Mouse (Mus musculus): ENCODE results near the gene Mylk. TPM values are rescaled to one million over a fixed set of nuclear protein-coding genes. Genes with fewer than 3 reads are reported as not detected.

Mylk gene
- polyA plus RNA-seq, 1 experiment from 2014 or later, result 309 TPM

DNA sequence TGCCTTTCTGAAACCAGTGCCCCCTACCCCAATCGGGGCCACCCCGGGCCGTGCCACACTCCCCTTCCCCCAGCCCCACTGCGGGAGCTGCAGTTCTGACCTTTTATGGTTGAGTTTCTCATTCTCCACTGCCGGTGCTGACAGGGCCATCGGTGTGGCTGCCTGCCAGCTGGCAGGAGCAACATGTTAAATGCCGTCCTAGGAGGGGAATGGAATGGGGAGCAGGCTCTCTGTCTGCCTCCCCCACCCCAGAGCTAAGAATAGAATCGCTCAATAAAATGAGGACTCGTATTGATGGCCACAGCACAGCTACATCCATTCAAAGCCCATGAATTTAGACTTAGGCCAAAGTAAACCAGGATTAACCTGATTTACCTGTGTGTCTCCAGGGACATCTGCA lies 213.7 kb downstream of the Mylk start:
- WGBS, result 16% methylated on average over 9 of the region's 9 CpGs
- Histone ChIP-seq H3K27me3 (replicated peaks) (no peaks in the 10 kb centered on the region), H3K36me3 (no peaks in the 10 kb centered on the region), H3K4me2 (no peak overlapping the region), H3K9ac (no peak overlapping the region), H3K27ac (peak overlapping the region; percentile 84), H3K9me3 (no peaks in the 10 kb centered on the region), H3K4me1 (peaks cover 44% of the 10 kb centered on the region), H3K4me3 (replicated peaks) (no peak overlapping the region)
- ATAC-seq (ENCODE audit: insufficient read depth, low FRiP score, low read depth), result peak; percentile 78

DNA sequence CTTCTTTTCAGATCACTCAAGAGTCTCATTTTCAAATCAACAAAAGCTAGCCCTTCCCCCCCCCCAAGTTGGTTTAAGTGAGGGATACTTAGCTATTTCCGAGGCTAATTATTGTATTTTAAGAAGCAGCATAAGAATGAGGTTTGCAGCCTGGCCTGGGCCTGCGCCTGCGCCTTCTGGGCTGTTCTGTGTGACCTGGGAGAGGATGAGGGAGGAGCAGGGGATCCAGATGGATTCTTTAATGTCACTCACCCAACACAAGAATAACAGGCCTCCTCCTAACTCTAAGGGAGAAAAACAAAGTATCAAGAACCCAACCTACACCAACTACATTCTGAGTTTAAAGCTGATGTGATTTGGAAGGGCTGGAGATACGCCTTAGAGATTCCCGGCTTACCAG lies 214.3 kb downstream of the Mylk start:
- Histone ChIP-seq H3K36me3 (no peaks in the 10 kb centered on the region), H3K27ac (peak overlapping the region; percentile 84), H3K4me2 (no peak overlapping the region), H3K4me1 (peaks cover 44% of the 10 kb centered on the region), H3K4me3 (replicated peaks) (no peak overlapping the region), H3K9me3 (no peaks in the 10 kb centered on the region), H3K9ac (no peak overlapping the region), H3K27me3 (replicated peaks) (no peaks in the 10 kb centered on the region)
- WGBS, result 78% methylated on average over 5 of the region's 5 CpGs
- ATAC-seq (ENCODE audit: insufficient read depth, low FRiP score, low read depth), result no peak

DNA sequence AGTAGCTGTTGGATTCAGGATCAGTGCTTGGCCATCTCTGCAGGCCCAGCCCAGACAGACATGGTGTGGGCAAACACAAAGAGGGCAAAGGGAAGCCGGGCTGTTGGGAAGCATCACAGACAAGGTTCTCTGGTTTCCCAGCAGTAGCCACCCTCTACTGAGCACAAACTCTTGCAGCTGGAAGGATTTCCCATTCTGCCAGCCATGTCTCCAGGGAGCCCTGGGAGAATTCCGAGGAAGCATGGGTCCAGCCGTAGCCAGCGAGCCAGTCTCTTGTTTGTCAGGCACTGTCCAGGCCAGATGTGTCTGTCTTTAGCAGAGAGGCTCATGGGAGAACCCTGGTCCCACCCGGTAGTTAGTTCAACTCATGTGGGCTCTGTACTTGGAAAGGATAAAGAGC lies 215.2 kb downstream of the Mylk start:
- Histone ChIP-seq H3K27ac (peak overlapping the region; percentile 84), H3K9me3 (no peaks in the 10 kb centered on the region), H3K27me3 (replicated peaks) (no peaks in the 10 kb centered on the region), H3K4me2 (no peak overlapping the region), H3K9ac (no peak overlapping the region), H3K36me3 (no peaks in the 10 kb centered on the region), H3K4me3 (replicated peaks) (no peak overlapping the region), H3K4me1 (peaks cover 44% of the 10 kb centered on the region)
- 77% methylated on average over 5 of the region's 5 CpGs for WGBS
- ATAC-seq (ENCODE audit: insufficient read depth, low FRiP score, low read depth), result no peak

DNA sequence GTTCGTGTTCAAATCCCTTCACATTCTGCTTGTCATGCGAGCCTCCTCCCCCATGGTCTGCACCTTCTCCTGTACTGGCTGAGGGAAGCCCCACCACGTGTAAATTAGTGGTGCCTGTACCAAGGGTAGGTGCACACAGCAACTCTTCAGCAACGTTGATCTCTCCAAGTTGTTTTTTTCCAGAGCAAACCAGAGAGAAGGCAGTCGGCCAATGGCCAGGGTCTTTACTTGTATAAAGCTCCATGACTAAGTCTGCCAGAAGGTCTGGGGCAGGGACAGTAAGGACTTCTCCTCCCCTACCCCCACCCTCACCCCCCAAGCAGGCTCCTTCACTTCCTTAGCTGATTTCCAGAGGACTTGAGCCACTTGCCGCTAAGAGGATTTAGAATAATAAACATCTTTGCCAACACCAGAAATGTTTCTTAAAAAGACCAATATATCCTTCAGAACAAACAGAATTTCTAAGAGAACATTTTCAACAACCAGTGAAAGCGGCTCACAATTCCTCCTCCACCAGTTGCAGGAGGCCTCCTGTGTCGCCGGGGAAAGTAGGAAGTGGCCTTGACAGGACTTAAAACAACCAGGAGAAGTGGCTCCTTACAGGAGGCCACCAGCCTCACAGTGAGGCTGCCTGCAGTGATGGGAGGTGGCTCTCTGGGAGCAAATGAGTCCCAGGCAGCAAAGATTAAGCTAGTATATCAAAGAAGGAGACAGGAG lies 216.0 kb downstream of the Mylk start:
- H3K9ac ChIP-seq, result no peak overlapping the region
- no peak overlapping the region for H3K4me3 ChIP-seq (replicated peaks)
- peak overlapping the region; percentile 84 for H3K27ac ChIP-seq
- no peaks in the 10 kb centered on the region for H3K9me3 ChIP-seq
- H3K36me3 ChIP-seq, result no peaks in the 10 kb centered on the region
- WGBS, result 30% methylated on average over 9 of the region's 9 CpGs
- ATAC-seq (ENCODE audit: insufficient read depth, low FRiP score, low read depth), result no peak
- H3K27me3 ChIP-seq (replicated peaks), result no peaks in the 10 kb centered on the region
- no peak overlapping the region for H3K4me2 ChIP-seq
- H3K4me1 ChIP-seq, result peaks cover 45% of the 10 kb centered on the region

DNA sequence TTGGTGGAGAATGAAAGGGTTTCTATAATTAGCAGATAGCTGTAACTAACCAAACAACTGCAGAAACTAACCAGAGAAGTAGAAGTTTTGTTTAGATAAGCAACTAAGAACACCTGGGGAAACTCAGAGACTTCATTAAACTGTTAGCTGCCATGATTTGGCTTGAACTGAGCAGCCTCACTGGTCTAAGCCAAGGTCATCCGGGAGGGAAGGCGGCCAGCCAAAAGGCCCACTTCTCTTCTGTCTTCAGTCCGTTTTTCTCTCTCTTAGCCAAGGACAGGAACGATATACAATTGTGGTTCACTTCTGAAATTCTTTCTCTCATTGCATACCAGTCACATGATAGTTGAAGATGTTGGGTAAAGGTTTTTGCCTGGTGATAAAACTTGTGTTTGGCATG lies 217.3 kb downstream of the Mylk start:
- no peak overlapping the region for H3K4me3 ChIP-seq (replicated peaks)
- H3K4me2 ChIP-seq, result no peak overlapping the region
- no peak overlapping the region for H3K9ac ChIP-seq
- H3K27ac ChIP-seq, result peak overlapping the region; percentile 71
- H3K4me1 ChIP-seq, result peaks cover 58% of the 10 kb centered on the region
- H3K36me3 ChIP-seq, result no peaks in the 10 kb centered on the region
- H3K9me3 ChIP-seq, result no peaks in the 10 kb centered on the region
- ATAC-seq (ENCODE audit: insufficient read depth, low FRiP score, low read depth), result no peak
- WGBS, result 34% methylated on average over 4 of the region's 4 CpGs
- H3K27me3 ChIP-seq (replicated peaks), result no peaks in the 10 kb centered on the region

DNA sequence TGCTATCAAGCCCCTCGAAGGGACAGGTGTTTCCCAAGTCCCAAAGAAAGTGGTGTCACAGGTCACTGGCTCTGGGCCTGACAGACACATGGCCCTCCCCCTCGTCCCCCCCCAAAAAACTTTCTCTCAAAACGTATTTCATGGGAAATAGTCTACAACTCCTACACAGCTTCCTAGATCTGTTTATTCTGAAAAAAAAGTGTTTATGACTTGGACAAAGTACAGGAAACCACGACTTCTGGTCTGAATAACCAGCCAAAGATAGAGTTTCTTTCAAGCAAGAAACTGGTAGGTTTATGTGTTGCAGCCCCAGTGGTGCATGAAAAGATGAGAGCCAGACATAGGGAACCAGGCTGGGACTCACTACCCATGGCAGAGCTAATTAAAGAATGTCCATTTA lies 218.0 kb downstream of the Mylk start:
- Histone ChIP-seq H3K4me1 (peaks cover 54% of the 10 kb centered on the region), H3K36me3 (no peaks in the 10 kb centered on the region), H3K9me3 (no peaks in the 10 kb centered on the region), H3K9ac (no peak overlapping the region), H3K27me3 (replicated peaks) (no peaks in the 10 kb centered on the region), H3K27ac (peak overlapping the region; percentile 71), H3K4me3 (replicated peaks) (no peak overlapping the region), H3K4me2 (no peak overlapping the region)
- no peak for ATAC-seq (ENCODE audit: insufficient read depth, low FRiP score, low read depth)
- 27% methylated on average over 4 of the region's 4 CpGs for WGBS

DNA sequence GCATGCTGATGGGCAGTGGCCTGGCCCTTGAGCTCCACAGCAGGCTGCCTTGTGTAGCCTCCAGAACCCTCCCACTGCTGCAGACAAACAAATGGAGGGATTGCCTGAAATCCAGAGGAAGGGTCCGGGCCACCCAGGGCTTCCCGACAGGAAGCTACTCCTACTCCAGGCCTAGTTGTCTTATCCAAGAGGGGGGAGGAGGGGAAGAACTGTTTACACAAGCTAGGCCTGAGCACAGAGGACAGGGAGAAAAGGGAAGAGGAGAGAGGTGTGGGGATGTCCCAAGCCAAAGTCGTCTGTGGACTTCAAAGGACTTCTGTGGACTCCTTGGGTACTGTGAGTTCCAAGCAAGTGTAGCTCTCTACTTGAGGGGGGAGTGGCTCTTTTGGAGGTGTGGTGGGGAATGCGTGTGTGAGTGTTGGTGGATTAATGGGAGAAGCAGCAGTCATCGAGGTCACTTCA lies 221.6 kb downstream of the Mylk start:
- Histone ChIP-seq H3K4me1 (peaks cover 25% of the 10 kb centered on the region), H3K4me2 (no peak overlapping the region), H3K27me3 (replicated peaks) (no peaks in the 10 kb centered on the region), H3K4me3 (replicated peaks) (no peak overlapping the region), H3K27ac (peak overlapping the region; percentile 42), H3K9me3 (no peaks in the 10 kb centered on the region), H3K36me3 (no peaks in the 10 kb centered on the region), H3K9ac (no peak overlapping the region)
- WGBS, result 37% methylated on average over 5 of the region's 5 CpGs
- ATAC-seq (ENCODE audit: insufficient read depth, low FRiP score, low read depth), result peak; percentile 32; the same call in 1 of the 2 replicates

DNA sequence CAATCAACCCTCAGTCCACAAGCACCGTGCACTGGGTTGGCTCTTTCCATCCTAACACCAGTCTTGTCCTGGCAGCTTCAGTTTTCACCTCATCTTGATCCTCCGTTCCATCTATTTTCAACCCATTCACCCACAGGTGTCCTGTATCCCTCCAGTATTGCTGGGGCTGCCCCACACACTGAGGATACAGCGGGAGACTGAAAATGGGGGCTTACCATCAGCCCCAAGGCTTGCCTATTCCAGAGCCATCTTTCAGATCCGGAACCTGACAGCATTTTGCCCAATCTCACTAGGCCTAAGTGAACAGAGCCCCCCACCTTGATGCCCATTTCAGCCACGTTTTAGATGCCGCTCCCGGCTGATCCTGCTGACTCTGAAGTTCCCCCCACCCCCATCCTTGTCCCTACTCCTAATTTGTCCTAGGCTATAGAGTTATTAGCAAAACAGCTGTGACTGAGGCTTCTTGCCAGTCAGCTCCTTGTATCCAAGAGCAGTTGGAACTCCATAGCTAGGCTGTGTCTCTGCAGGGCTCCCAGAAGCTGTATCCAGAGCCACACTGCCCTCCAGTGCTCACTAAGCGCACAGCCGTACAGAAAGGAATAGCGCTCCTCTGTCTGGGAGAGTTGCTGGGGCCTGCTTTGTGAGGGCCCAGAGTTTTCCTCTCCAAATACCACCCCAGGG lies 222.2 kb downstream of the Mylk start:
- Histone ChIP-seq H3K27me3 (replicated peaks) (no peaks in the 10 kb centered on the region), H3K9me3 (no peaks in the 10 kb centered on the region), H3K9ac (no peak overlapping the region), H3K4me3 (replicated peaks) (no peak overlapping the region), H3K36me3 (no peaks in the 10 kb centered on the region), H3K4me1 (peaks cover 25% of the 10 kb centered on the region), H3K4me2 (no peak overlapping the region), H3K27ac (peak overlapping the region; percentile 42)
- 42% methylated on average over 10 of the region's 10 CpGs for WGBS
- peak; percentile 75 for ATAC-seq (ENCODE audit: insufficient read depth, low FRiP score, low read depth)

DNA sequence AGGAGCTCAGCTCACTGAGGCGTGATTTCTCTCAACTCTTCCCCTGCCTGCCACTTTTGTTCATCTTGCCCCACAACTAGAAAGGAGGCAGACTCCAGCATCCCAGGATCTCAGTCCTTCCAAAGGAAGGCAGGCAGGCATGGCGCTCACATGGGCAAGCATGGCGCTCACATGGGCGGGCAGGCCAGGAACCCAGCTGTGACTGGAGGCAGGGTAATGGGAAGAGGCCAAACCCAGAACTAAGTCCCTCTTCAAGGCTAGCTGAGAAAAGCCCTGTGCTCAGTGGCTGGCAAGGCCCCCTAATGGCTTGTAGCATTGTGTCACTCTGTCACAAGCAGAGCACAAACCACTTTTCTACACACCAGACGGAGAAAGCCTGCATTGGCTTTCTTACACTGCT lies 223.2 kb downstream of the Mylk start:
- no peak overlapping the region for H3K4me3 ChIP-seq (replicated peaks)
- no peak for ATAC-seq (ENCODE audit: insufficient read depth, low FRiP score, low read depth)
- 89% methylated on average over 5 of the region's 5 CpGs for WGBS
- no peaks in the 10 kb centered on the region for H3K27me3 ChIP-seq (replicated peaks)
- no peak overlapping the region for H3K9ac ChIP-seq
- no peak overlapping the region for H3K4me2 ChIP-seq
- H3K9me3 ChIP-seq, result no peaks in the 10 kb centered on the region
- H3K4me1 ChIP-seq, result peaks cover 19% of the 10 kb centered on the region
- no peaks in the 10 kb centered on the region for H3K36me3 ChIP-seq
- H3K27ac ChIP-seq, result no peak overlapping the region

DNA sequence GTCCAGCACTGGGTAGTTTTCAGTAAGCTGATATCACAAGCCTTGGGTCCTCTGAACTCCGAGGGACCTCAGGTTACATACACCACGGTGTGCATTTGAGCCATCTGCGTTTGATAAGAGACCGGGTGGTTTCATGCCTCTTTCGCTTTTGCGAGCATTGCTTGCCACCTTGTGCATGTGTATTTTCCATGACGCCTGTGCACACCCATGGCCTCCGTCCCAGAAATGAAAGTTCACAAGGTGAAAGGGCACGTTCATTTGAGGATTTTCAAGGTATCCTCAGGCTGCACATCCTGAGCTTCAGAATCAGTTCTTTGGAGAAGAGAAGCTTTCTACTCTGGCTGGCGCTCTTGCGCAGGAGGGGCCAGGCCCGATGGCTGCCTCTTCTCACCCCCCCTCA lies 227.5 kb downstream of the Mylk start:
- H3K4me2 ChIP-seq, result no peak overlapping the region
- no peak overlapping the region for H3K27ac ChIP-seq
- peaks cover 4% of the 10 kb centered on the region; the same call in 1 of the 2 replicates for H3K4me1 ChIP-seq
- no peak overlapping the region for H3K4me3 ChIP-seq (replicated peaks)
- no peaks in the 10 kb centered on the region for H3K27me3 ChIP-seq (replicated peaks)
- no peaks in the 10 kb centered on the region for H3K36me3 ChIP-seq
- ATAC-seq (ENCODE audit: insufficient read depth, low FRiP score, low read depth), result no peak
- H3K9ac ChIP-seq, result no peak overlapping the region
- H3K9me3 ChIP-seq, result no peaks in the 10 kb centered on the region
- 68% methylated on average over 12 of the region's 12 CpGs for WGBS

DNA sequence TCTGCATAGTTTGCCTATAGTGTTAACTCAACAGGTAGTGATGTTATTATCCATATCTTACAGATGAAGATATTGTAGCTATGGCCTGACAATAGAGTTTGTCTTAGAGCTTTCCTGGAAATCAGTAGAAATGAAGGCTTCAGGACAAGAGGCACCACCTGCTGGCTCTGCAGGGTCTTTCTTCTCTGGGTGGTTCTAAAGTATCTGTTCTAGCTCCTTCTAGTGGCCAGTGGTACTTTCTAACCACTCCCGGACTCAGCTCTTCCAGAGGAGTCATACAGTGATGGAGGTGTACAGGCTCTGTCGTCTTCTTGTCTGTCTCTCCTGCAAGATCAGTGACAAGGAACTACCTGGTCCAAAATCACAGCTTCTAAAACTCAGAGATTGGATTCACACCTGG lies 230.5 kb downstream of the Mylk start:
- 43% methylated on average over 2 of the region's 2 CpGs for WGBS
- ATAC-seq (ENCODE audit: insufficient read depth, low FRiP score, low read depth), result no peak
- 0 out of 2 replicates have a peak, but pooled peaks cover 3% of the 10 kb centered on the region for H3K36me3 ChIP-seq
- no peak overlapping the region for H3K9ac ChIP-seq
- no peaks in the 10 kb centered on the region for H3K9me3 ChIP-seq
- no peak overlapping the region for H3K27ac ChIP-seq
- peaks cover 4% of the 10 kb centered on the region; the same call in 1 of the 2 replicates for H3K4me1 ChIP-seq
- no peak overlapping the region for H3K4me2 ChIP-seq
- H3K4me3 ChIP-seq (replicated peaks), result no peak overlapping the region
- H3K27me3 ChIP-seq (replicated peaks), result no peaks in the 10 kb centered on the region

DNA sequence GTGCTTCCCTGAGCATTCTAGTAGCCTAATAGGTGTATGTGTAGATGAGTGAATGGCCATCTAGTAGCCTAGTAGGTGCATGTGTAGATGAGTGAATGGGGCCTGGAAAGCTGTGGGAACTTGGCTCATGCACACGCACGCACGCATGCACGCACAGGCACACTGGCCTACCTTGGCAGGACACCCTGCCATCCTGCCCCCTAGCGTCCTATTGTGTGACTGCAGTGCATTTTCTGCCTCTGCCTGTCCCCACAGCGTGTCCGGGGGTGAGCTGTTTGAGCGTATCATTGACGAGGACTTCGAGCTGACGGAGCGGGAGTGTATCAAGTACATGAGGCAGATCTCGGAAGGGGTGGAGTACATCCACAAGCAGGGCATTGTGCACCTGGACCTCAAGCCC lies 231.6 kb downstream of the Mylk start:
- H3K9me3 ChIP-seq, result no peaks in the 10 kb centered on the region
- H3K4me2 ChIP-seq, result no peak overlapping the region
- no peak overlapping the region for H3K9ac ChIP-seq
- peaks cover 4% of the 10 kb centered on the region; the same call in 1 of the 2 replicates for H3K4me1 ChIP-seq
- H3K27ac ChIP-seq, result no peak overlapping the region
- 0 out of 2 replicates have a peak, but pooled peaks cover 3% of the 10 kb centered on the region for H3K36me3 ChIP-seq
- no peak overlapping the region for H3K4me3 ChIP-seq (replicated peaks)
- no peak for ATAC-seq (ENCODE audit: insufficient read depth, low FRiP score, low read depth)
- 87% methylated on average over 13 of the region's 13 CpGs for WGBS
- H3K27me3 ChIP-seq (replicated peaks), result no peaks in the 10 kb centered on the region

Measured in stomach, embryonic 15.5 days (tissue).